Mouse (Mus musculus): ENCODE data around the gene Phf19.

GRCm38 (mm10) chr2:34953547-34954116 is 39.8 kb upstream of the Phf19 start:
- TF ChIP-seq CHD2 (IDR thresholded peaks at IDR 0.05; ENCODE audit: low read depth, low read length) (no peak), ZNF384 (IDR thresholded peaks at IDR 0.05; ENCODE audit: low read depth, low read length) (no peak), MAFK (IDR thresholded peaks at IDR 0.05; ENCODE audit: insufficient read depth, low read depth, low read length) (no peak), HCFC1 (IDR thresholded peaks at IDR 0.05; ENCODE audit: borderline replicate concordance, insufficient read depth, low read length) (no peak)

All from ES-E14 (cell line).